Mouse (Mus musculus): ENCODE results near the gene Arhgef28. TPM values are rescaled to one million over a fixed set of nuclear protein-coding genes. Genes with fewer than 3 reads are reported as not detected.
"Not testable (repeated sequence)": the region's sequence is repeated elsewhere in the genome, so short reads cannot be mapped to it uniquely, and the experiment has no call there.

Arhgef28 gene
- polyA plus RNA-seq, 1 experiment from 2014 or later, result 19.9 TPM

DNA sequence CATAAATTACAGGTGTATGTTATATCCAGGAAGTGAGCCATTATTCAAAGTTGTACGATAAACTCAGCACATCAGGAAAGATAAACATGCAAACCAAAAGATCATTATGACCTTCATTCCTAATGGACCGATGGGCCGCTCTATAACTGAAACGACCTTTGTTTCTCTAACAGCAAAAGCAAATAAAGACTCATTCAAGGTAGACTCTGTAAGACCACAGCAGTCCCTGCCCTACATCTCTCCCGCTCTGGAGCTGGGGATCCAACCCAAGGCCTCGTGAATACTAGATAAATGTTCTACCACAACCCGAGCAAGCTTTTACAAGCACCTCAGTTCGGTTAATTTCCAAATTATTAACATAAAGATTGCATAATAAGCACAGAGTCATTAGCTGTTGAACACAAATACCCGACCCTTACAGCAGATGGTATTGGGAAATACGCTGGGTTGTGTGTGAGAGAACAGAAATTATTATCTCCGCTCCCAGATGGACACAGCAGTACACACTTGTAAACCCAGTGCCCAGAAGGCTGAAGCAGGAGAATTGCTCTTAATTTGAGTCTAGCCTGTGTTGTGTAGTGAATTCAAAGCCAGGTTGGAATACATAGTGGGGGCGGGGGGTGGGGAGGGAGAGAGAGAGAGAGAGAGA lies 113.8 kb downstream of the Arhgef28 start:
- 88% methylated on average over 12 of the region's 12 CpGs for WGBS
- H3K4me3 ChIP-seq, result no peak overlapping the region

DNA sequence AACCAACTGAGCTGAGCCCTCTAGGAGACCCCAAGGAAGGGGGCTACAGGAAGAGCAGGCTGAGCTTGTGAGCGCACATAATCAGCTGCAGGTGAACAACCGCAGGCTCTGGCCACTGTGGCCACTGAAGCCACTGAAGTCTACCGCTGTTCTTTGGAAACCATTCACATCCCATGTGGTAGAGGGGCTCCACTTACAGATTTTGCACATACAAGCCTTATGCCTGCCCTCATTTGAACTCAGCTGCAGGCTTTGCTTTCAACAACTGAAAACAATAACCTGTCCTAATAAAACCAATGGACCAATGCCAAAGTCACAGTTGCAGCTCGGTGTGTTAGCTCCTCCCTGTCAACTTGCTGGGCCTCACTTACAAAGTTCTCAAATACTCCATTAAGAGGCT lies 126.6 kb downstream of the Arhgef28 start:
- Histone ChIP-seq H3K27ac (replicated peaks) (no peak overlapping the region), H3K36me3 (no peaks in the 10 kb centered on the region), H3K4me3 (no peak overlapping the region), H3K9ac (no peak overlapping the region), H3K27me3 (no peaks in the 10 kb centered on the region), H3K4me1 (replicated peaks) (no peaks in the 10 kb centered on the region; the same call in 1 of the 2 replicates), H3K9me3 (no peaks in the 10 kb centered on the region), H3K4me2 (no peak overlapping the region)
- 77% methylated on average over 4 of the region's 4 CpGs for WGBS
- ATAC-seq (ENCODE audit: low read depth), result no peak

More for the DNA sequence above, 113.8 kb downstream of the Arhgef28 start:
- no peak overlapping the region for H3K4me2 ChIP-seq
- no peak overlapping the region for H3K27ac ChIP-seq (replicated peaks)
- no peaks in the 10 kb centered on the region for H3K9me3 ChIP-seq
- H3K9ac ChIP-seq, result no peak overlapping the region
- no peaks in the 10 kb centered on the region for H3K27me3 ChIP-seq
- ATAC-seq (ENCODE audit: low read depth), result no peak
- H3K4me1 ChIP-seq (replicated peaks), result peaks cover 17% of the 10 kb centered on the region
- no peaks in the 10 kb centered on the region for H3K36me3 ChIP-seq

DNA sequence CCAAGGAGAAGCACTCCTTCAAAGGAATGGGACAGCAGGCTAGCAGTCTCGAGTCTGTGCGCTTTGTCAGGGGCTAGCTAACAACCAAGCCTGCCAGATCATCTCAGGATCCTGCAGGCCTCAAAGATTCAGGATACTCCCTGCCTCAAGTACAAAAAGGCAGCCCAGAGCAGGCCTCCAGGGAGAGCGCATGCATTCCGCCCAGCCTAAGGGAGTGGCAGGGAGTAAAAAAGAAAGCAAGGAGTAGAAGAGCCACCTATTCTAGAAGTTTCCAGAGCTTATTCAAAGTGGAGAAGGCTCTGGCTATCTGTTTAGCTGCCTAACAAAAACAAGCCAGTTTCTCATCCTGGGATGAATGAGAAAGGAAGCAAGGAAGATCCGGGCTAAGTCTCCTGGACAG lies 128.0 kb downstream of the Arhgef28 start:
- no peak overlapping the region for H3K9ac ChIP-seq
- no peaks in the 10 kb centered on the region for H3K36me3 ChIP-seq
- no peaks in the 10 kb centered on the region for H3K27me3 ChIP-seq
- H3K9me3 ChIP-seq, result no peaks in the 10 kb centered on the region
- ATAC-seq (ENCODE audit: low read depth), result no peak
- H3K27ac ChIP-seq (replicated peaks), result no peak overlapping the region
- H3K4me3 ChIP-seq, result no peak overlapping the region
- WGBS, result 90% methylated on average over 5 of the region's 5 CpGs
- no peaks in the 10 kb centered on the region; the same call in 1 of the 2 replicates for H3K4me1 ChIP-seq (replicated peaks)
- no peak overlapping the region for H3K4me2 ChIP-seq

DNA sequence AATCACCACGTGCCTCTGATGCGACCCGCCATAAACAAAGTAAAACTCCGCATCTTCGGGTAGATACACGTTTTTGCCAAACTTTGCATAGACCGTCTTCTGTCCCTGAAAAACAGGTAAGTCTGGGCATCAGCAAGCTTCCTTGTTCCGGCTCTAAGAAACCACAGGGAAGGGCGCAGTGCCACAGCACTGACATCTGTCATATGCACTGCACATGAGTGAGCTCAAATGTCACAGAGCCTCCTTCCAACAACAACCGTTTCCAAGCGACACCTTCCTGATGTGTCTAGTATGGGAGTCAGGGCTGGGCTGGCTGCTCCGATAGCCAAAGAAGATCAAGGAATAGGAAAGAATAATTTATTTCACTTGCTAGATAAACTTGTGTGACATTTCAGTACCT lies 129.0 kb downstream of the Arhgef28 start:
- 93% methylated on average over 12 of the region's 12 CpGs for WGBS
- no peaks in the 10 kb centered on the region for H3K27me3 ChIP-seq

DNA sequence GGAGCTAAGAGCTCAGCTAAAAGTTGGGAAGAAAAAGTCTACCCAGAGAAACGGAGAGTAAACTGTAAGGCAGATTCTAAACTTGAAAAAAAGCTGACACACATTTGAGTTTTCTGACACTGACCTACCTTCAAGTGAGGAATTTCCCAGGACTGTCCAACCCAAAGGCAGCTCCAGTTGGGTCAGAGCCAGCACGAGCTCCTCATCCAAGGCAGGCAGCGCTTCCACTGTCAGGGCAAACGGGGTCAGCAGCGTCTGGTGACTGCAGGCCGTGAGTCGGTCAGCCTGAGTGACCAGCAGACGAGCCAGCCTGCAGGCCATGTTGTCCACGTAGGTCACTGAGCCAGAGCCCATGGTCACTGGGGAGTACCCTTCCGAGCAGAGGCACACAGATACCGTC lies 131.4 kb downstream of the Arhgef28 start:
- no peaks in the 10 kb centered on the region for H3K36me3 ChIP-seq
- no peak overlapping the region for H3K9ac ChIP-seq
- 73% methylated on average over 11 of the region's 11 CpGs for WGBS
- no peak for ATAC-seq (ENCODE audit: low read depth)
- H3K27me3 ChIP-seq, result no peaks in the 10 kb centered on the region
- no peaks in the 10 kb centered on the region for H3K9me3 ChIP-seq
- peak overlapping the region; percentile 7; the same call in 1 of the 2 replicates for H3K27ac ChIP-seq (replicated peaks)
- H3K4me1 ChIP-seq (replicated peaks), result no peaks in the 10 kb centered on the region; the same call in 1 of the 2 replicates
- H3K4me3 ChIP-seq, result no peak overlapping the region
- no peak overlapping the region for H3K4me2 ChIP-seq

More for the DNA sequence above, 129.0 kb downstream of the Arhgef28 start:
- H3K4me1 ChIP-seq (replicated peaks), result no peaks in the 10 kb centered on the region; the same call in 1 of the 2 replicates
- no peaks in the 10 kb centered on the region for H3K36me3 ChIP-seq
- no peaks in the 10 kb centered on the region for H3K9me3 ChIP-seq
- no peak for ATAC-seq (ENCODE audit: low read depth)
- H3K27ac ChIP-seq (replicated peaks), result no peak overlapping the region
- H3K4me2 ChIP-seq, result no peak overlapping the region
- no peak overlapping the region for H3K9ac ChIP-seq
- no peak overlapping the region for H3K4me3 ChIP-seq

DNA sequence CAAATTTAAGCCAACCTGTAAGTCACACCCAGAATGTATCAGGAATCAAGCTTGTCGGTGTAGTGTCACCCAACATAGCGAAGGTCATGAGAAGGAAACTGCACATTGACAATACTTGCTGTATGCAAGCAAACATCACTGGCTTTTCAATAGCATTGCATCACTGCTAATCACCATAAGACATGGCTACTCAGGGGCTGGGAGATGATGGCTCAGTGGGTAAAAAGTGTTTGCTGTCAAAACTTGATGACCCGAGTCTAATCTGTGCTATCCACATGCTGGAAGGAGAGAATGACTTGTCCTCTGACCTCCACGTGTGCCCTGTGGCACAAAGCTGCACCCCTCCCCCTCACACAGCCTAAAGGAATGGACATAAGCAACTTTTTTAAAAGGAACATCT lies 133.0 kb downstream of the Arhgef28 start:
- Histone ChIP-seq H3K36me3 (no peaks in the 10 kb centered on the region), H3K4me2 (no peak overlapping the region), H3K9ac (no peak overlapping the region), H3K4me1 (replicated peaks) (no peaks in the 10 kb centered on the region), H3K27me3 (no peaks in the 10 kb centered on the region), H3K9me3 (no peaks in the 10 kb centered on the region), H3K27ac (replicated peaks) (no peak overlapping the region), H3K4me3 (no peak overlapping the region)
- no peak for ATAC-seq (ENCODE audit: low read depth)
- WGBS, result 74% methylated on average over 4 of the region's 4 CpGs

DNA sequence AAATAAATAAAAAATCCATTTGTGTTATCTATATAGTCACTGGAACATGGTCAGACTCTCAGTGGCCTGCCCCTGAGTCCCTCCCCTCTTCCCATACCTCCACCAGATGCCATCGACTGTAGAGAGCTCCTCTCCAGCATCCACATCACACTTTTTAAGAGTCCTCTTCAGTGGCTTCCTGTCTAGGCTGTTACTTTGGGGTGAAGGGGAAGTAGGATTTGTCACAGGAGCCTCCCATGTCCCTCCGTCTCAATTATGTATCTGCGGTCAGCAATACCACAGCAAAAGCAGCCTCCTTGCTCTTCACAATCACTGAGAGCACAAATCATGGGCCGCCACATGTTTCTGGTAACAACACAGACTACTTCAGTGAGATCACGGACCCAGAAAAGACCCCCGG lies 135.8 kb downstream of the Arhgef28 start:
- Histone ChIP-seq H3K4me2 (no peak overlapping the region), H3K9me3 (no peaks in the 10 kb centered on the region), H3K4me1 (replicated peaks) (no peaks in the 10 kb centered on the region), H3K9ac (no peak overlapping the region), H3K27ac (replicated peaks) (no peak overlapping the region), H3K27me3 (no peaks in the 10 kb centered on the region), H3K4me3 (no peak overlapping the region), H3K36me3 (no peaks in the 10 kb centered on the region)
- WGBS, result 93% methylated on average over 6 of the region's 6 CpGs
- no peak for ATAC-seq (ENCODE audit: low read depth)

DNA sequence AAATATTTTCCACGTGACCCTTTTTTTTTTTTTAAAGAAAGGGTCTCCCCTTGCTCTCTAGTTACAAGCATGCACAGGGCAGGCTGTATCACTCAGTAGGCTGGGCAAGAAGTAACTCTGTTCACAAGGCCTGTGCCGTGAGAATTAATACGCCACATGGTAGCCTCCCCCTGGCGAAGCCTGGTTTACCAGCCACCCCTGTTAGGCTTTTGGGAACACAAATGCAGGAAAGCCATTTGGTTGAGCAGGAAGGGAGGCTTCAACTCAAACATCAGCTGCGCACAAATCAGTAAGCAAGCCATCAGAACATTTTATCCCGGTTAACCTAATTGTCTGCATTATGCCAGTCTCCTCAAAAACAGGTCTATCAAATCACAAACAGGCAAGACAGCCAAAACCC lies 136.6 kb downstream of the Arhgef28 start:
- WGBS, result 94% methylated on average over 6 of the region's 6 CpGs
- Histone ChIP-seq H3K9ac (no peak overlapping the region), H3K9me3 (no peaks in the 10 kb centered on the region), H3K27me3 (no peaks in the 10 kb centered on the region), H3K4me2 (no peak overlapping the region), H3K27ac (replicated peaks) (no peak overlapping the region), H3K4me1 (replicated peaks) (no peaks in the 10 kb centered on the region), H3K36me3 (no peaks in the 10 kb centered on the region), H3K4me3 (no peak overlapping the region)
- ATAC-seq (ENCODE audit: low read depth), result no peak

DNA sequence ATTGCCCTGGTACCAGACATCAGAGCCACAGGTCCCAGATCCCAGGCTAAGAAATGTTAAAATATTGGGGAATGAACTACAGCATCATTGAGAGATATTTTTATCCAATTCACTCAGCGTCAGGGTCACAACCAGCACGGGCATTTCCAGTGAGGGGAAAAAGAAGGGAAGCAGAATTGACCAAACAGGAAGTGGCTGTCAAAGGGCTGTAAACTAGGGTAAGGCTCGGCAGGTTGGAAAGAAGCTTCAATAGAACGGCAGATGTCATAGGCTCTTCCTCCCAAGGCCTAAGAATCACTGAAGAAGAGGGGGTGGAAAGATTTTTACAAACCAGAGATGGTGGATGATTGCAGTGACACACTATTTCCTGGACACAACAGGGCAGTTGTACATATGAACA lies 143.4 kb downstream of the Arhgef28 start:
- WGBS, result 64% methylated on average over 4 of the region's 4 CpGs
- Histone ChIP-seq H3K27me3 (no peaks in the 10 kb centered on the region), H3K4me2 (no peak overlapping the region), H3K36me3 (no peaks in the 10 kb centered on the region), H3K4me1 (replicated peaks) (no peaks in the 10 kb centered on the region), H3K9ac (no peak overlapping the region), H3K27ac (replicated peaks) (no peak overlapping the region), H3K9me3 (no peaks in the 10 kb centered on the region), H3K4me3 (no peak overlapping the region)
- ATAC-seq (ENCODE audit: low read depth), result no peak

DNA sequence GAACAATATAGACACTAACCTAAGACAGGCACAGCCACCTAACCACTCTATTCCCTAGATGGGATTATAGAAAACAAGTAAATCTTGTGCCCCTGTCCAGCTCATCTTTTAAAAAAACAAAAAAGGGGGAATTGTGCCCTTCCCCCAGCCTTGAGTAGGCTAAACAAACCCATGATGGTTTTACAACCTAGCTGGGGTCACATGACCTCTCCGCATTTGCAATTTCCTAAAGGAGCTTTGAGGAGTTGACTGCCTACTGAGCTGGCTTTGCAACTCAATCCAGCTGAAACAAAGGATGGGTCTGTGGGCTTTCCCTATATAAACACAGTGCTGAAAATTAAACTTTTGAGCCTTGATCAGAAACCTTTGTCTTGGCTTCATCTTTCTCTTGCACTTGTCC lies 146.1 kb downstream of the Arhgef28 start:
- not testable (repeated sequence) for H3K4me1 ChIP-seq (replicated peaks); ATAC-seq (ENCODE audit: low read depth); H3K9ac ChIP-seq; H3K4me3 ChIP-seq; H3K9me3 ChIP-seq; H3K36me3 ChIP-seq; H3K27me3 ChIP-seq; H3K27ac ChIP-seq (replicated peaks); H3K4me2 ChIP-seq
- WGBS, result 62% methylated on average over 1 of the region's 1 CpGs

DNA sequence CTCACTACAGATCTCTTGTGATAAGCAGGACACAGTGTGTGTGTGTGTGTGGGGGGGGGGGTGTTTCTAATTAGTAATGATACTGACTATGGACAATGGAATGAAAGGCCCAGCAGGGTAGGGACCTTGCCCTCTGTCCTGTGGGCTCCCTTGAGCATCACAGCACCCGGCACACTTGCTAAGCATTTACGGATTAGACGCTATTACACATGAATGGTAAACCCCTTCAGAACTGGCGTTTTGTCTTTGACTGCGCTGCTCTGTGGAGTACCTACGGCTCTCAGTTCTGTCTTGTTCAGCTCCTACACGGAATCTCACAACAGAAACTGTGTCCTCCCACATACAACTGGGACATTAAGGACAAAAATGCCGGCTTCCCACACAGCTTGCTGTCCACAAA lies 151.0 kb downstream of the Arhgef28 start:
- H3K36me3 ChIP-seq, result no peaks in the 10 kb centered on the region
- WGBS, result 46% methylated on average over 8 of the region's 8 CpGs
- H3K27ac ChIP-seq (replicated peaks), result no peak overlapping the region
- H3K9ac ChIP-seq, result no peak overlapping the region
- H3K27me3 ChIP-seq, result no peaks in the 10 kb centered on the region
- ATAC-seq (ENCODE audit: low read depth), result no peak
- H3K9me3 ChIP-seq, result no peaks in the 10 kb centered on the region
- no peak overlapping the region for H3K4me2 ChIP-seq
- H3K4me1 ChIP-seq (replicated peaks), result peaks cover 14% of the 10 kb centered on the region
- no peak overlapping the region for H3K4me3 ChIP-seq

DNA sequence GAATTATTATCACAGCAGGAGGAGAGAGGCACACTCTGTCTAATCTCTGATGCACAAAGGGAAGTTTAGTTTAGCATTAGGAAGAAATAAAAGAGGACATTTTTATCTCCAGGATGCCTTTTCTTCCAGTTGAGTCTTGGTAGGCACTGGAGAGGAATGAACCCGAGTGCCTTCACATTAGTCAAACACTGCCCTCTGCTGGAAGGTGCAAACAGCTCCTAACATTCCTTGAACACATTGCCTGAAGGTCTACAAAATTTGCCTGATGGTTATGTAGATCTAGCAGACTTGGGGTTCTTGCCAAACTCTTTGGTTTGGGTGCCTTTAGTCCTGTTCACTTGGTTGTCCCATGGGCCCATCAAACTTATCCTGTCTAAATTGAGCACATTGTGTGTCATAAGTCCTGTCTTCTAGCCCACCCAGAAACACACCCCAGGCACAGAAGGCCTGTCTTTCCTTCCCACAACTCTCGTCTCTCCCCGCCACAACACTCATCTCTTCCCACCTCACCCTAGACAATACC lies 165.6 kb downstream of the Arhgef28 start:
- H3K9me3 ChIP-seq, result no peaks in the 10 kb centered on the region
- H3K36me3 ChIP-seq, result no peaks in the 10 kb centered on the region
- ATAC-seq (ENCODE audit: low read depth), result no peak
- H3K4me1 ChIP-seq (replicated peaks), result no peaks in the 10 kb centered on the region
- no peak overlapping the region for H3K4me2 ChIP-seq
- H3K27me3 ChIP-seq, result no peaks in the 10 kb centered on the region
- H3K27ac ChIP-seq (replicated peaks), result no peak overlapping the region
- no peak overlapping the region for H3K4me3 ChIP-seq
- H3K9ac ChIP-seq, result no peak overlapping the region
- 70% methylated on average over 3 of the region's 3 CpGs for WGBS

DNA sequence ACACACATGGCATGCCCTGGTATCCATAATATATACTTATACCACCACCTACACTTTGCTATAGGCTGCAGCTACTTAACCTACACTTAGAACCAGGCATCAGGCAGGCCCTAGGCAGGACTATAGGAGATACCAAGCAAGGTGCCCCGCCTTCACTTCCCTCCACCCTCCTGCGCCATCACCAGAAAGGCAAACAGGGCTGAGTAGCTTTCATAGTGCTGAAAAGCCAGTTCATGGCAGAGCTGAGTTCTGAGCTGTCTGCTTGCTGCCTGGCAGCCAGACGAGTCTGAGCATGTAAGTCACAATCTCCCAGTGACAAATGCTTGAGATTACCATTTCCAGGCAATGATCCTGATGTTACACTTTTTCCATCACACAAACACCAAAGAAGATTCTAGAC lies 167.5 kb downstream of the Arhgef28 start:
- Histone ChIP-seq H3K27ac (replicated peaks) (no peak overlapping the region), H3K36me3 (no peaks in the 10 kb centered on the region), H3K4me1 (replicated peaks) (no peaks in the 10 kb centered on the region), H3K9me3 (no peaks in the 10 kb centered on the region), H3K4me2 (no peak overlapping the region), H3K27me3 (no peaks in the 10 kb centered on the region), H3K9ac (no peak overlapping the region), H3K4me3 (no peak overlapping the region)
- WGBS, result 78% methylated on average over 3 of the region's 3 CpGs
- ATAC-seq (ENCODE audit: low read depth), result no peak
